Mouse (Mus musculus) CH12.LX (cell line): Measurements from ENCODE around the gene Selp.

Source experiments
- CTCF ChIP-seq, 2 experiments: IDR thresholded peaks in 1 of 2; conservative IDR thresholded peaks in 1 of 2; 2 replicates each; pipeline ENCODE4 v1.5.1; 2011 to 2012; ENCODE audit warnings: low read depth in 2 of 2, low read length in 2 of 2, improper control_type of control experiment in 1 of 2, inconsistent platforms in 1 of 2, mild to moderate bottlenecking in 1 of 2, moderate library complexity in 1 of 2
- EP300 ChIP-seq: IDR thresholded peaks from 2 replicates; pipeline ENCODE4 v1.6.1; 2011; ENCODE audit warnings: low read length, improper control_type of control experiment
- GABPA ChIP-seq: IDR thresholded peaks from 2 replicates; pipeline ENCODE4 v1.6.1; 2012; ENCODE audit warnings: low read depth, low read length, improper control_type of control experiment, inconsistent platforms; ENCODE audit not compliant: insufficient replicate concordance
- HCFC1 ChIP-seq: IDR thresholded peaks from 2 replicates; pipeline ENCODE4 v1.6.1; 2012; ENCODE audit warnings: low read depth, mild to moderate bottlenecking, inconsistent platforms, low read length, improper control_type of control experiment
- KAT2A ChIP-seq: IDR thresholded peaks from 2 replicates; pipeline ENCODE4 v1.6.1; 2012; ENCODE audit warnings: low read length, improper control_type of control experiment, inconsistent platforms; ENCODE audit not compliant: insufficient replicate concordance
- NELFE ChIP-seq: IDR thresholded peaks from 2 replicates; pipeline ENCODE4 v1.6.1; 2011; ENCODE audit warnings: low read depth, low read length, improper control_type of control experiment
- POLR2A ChIP-seq: IDR thresholded peaks from 2 replicates; pipeline ENCODE4 v1.6.1; 2011; ENCODE audit warnings: low read depth, mild to moderate bottlenecking, improper control_type of control experiment, low read length
- TCF12 ChIP-seq: IDR thresholded peaks from 2 replicates; pipeline ENCODE4 v1.6.1; 2014; ENCODE audit warnings: low read depth, mild to moderate bottlenecking, inconsistent platforms, low read length, improper control_type of control experiment
- ZC3H11A ChIP-seq: IDR thresholded peaks from 2 replicates; pipeline ENCODE4 v1.6.1; 2012; ENCODE audit warnings: low read depth, mild to moderate bottlenecking, inconsistent platforms, low read length, improper control_type of control experiment

GRCm38 (mm10) chr1:164132609-164133008 lies 17.5 kb downstream of the Selp start:
- TF ChIP-seq HCFC1 (no peak), GABPA (no peak), EP300 (no peak), POLR2A (no peak), CTCF (conservative IDR thresholded peaks at IDR 0.05 in 1 of 2, IDR thresholded peaks at IDR 0.05 in 1 of 2; ENCODE audit: low read depth in 2 of 2, low read length in 2 of 2) (no peak), NELFE (no peak), KAT2A (no peak), TCF12 (no peak), ZC3H11A (no peak)
